Mouse (Mus musculus): Measurements from ENCODE around the gene Tbp. TPM values are rescaled to one million over a fixed set of nuclear protein-coding genes. Genes with fewer than 3 reads are reported as not detected.

The Tbp gene
- polyA plus RNA-seq, 1 experiment from 2014 or later = 82.5 TPM

- WGBS = 22% methylated on average over 1 of the region's 1 CpGs
- no peaks in the 10 kb centered on the region for H3K36me3 ChIP-seq (ENCODE audit: control insufficient read depth, insufficient read depth, low read length)
- no peaks in the 10 kb centered on the region for H3K27me3 ChIP-seq (replicated peaks; ENCODE audit: control insufficient read depth, insufficient read depth, low read length)
- H3K4me2 ChIP-seq (ENCODE audit: low read length) = no peak overlapping the region
- ATAC-seq = no peak
- no peak for DNase-seq (ENCODE audit: low spot score)
- H3K4me1 ChIP-seq (ENCODE audit: control insufficient read depth, insufficient read depth, low read length) = no peaks in the 10 kb centered on the region
- H3K9ac ChIP-seq (ENCODE audit: low read length) = no peak overlapping the region
- no peak overlapping the region for H3K4me3 ChIP-seq (ENCODE audit: low read depth, low read length)
- H3K9me3 ChIP-seq (replicated peaks; ENCODE audit: control insufficient read depth, low read length) = no peaks in the 10 kb centered on the region
- no peak overlapping the region for H3K27ac ChIP-seq (ENCODE audit: low read depth, low read length)
Measured at GRCm38 (mm10) chr17:15549713-15550112, 50.0 kb downstream of the Tbp start.

- DNase-seq (ENCODE audit: low spot score) = no peak
- WGBS = 87% methylated on average over 2 of the region's 2 CpGs
- no peak for ATAC-seq
Measured at GRCm38 (mm10) chr17:15559946-15560345, 60.3 kb downstream of the Tbp start.

GRCm38 (mm10) chr17:15564014-15564927 is 64.6 kb downstream of the Tbp start, which contains the start of gene Prdm9:
Gene Prdm9 (minus strand): TSS chr17:15564354.
- Histone ChIP-seq H3K27me3 (replicated peaks; ENCODE audit: control insufficient read depth, insufficient read depth, low read length) (no peaks in the 10 kb centered on the region), H3K9ac (ENCODE audit: low read length) (peak within 1 kb of the TSS; percentile 80), H3K36me3 (ENCODE audit: control insufficient read depth, insufficient read depth, low read length) (no peaks in the 10 kb centered on the region), H3K9me3 (replicated peaks; ENCODE audit: control insufficient read depth, low read length) (no peaks in the 10 kb centered on the region), H3K4me1 (ENCODE audit: control insufficient read depth, insufficient read depth, low read length) (peaks cover 4% of the 10 kb centered on the region; the same call in 1 of the 2 replicates), H3K4me2 (ENCODE audit: low read length) (peak within 1 kb of the TSS; percentile 88), H3K27ac (ENCODE audit: low read depth, low read length) (peak within 1 kb of the TSS; percentile 92), H3K4me3 (ENCODE audit: low read depth, low read length) (peak within 1 kb of the TSS; percentile 49)
- peak; percentile 99 for ATAC-seq
- DNase-seq (ENCODE audit: low spot score) = peak; percentile 99
- under 1% methylated on average over 43 of the region's 43 CpGs for WGBS

More at GRCm38 (mm10) chr17:15559946-15560345, 60.3 kb downstream of the Tbp start:
- H3K4me1 ChIP-seq (ENCODE audit: control insufficient read depth, insufficient read depth, low read length) = peaks cover 4% of the 10 kb centered on the region; the same call in 1 of the 2 replicates
- H3K9ac ChIP-seq (ENCODE audit: low read length) = no peak overlapping the region
- H3K36me3 ChIP-seq (ENCODE audit: control insufficient read depth, insufficient read depth, low read length) = no peaks in the 10 kb centered on the region
- no peaks in the 10 kb centered on the region for H3K27me3 ChIP-seq (replicated peaks; ENCODE audit: control insufficient read depth, insufficient read depth, low read length)
- H3K9me3 ChIP-seq (replicated peaks; ENCODE audit: control insufficient read depth, low read length) = no peaks in the 10 kb centered on the region
- no peak overlapping the region for H3K4me3 ChIP-seq (ENCODE audit: low read depth, low read length)
- H3K4me2 ChIP-seq (ENCODE audit: low read length) = no peak overlapping the region
- no peak overlapping the region for H3K27ac ChIP-seq (ENCODE audit: low read depth, low read length)

GRCm38 (mm10) chr17:15564928-15565300 is 65.2 kb downstream of the Tbp start:
- H3K4me1 ChIP-seq (ENCODE audit: control insufficient read depth, insufficient read depth, low read length) = peaks cover 4% of the 10 kb centered on the region; the same call in 1 of the 2 replicates
- DNase-seq (ENCODE audit: low spot score) (no peak), ATAC-seq (no peak)
- H3K9ac ChIP-seq (ENCODE audit: low read length) = peak overlapping the region; percentile 80; the same call in 1 of the 2 replicates
- WGBS = 45% methylated on average over 12 of the region's 12 CpGs
- H3K4me3 ChIP-seq (ENCODE audit: low read depth, low read length) = peak overlapping the region; percentile 49
- H3K4me2 ChIP-seq (ENCODE audit: low read length) = peak overlapping the region; percentile 57
- no peaks in the 10 kb centered on the region for H3K36me3 ChIP-seq (ENCODE audit: control insufficient read depth, insufficient read depth, low read length)
- no peak overlapping the region for H3K27ac ChIP-seq (ENCODE audit: low read depth, low read length)
- no peaks in the 10 kb centered on the region for H3K9me3 ChIP-seq (replicated peaks; ENCODE audit: control insufficient read depth, low read length)
- H3K27me3 ChIP-seq (replicated peaks; ENCODE audit: control insufficient read depth, insufficient read depth, low read length) = no peaks in the 10 kb centered on the region

- H3K9me3 ChIP-seq (replicated peaks; ENCODE audit: control insufficient read depth, low read length) = no peaks in the 10 kb centered on the region
- no peak overlapping the region for H3K27ac ChIP-seq (ENCODE audit: low read depth, low read length)
- H3K4me3 ChIP-seq (ENCODE audit: low read depth, low read length) = no peak overlapping the region
- H3K4me1 ChIP-seq (ENCODE audit: control insufficient read depth, insufficient read depth, low read length) = peaks cover 4% of the 10 kb centered on the region; the same call in 1 of the 2 replicates
- H3K27me3 ChIP-seq (replicated peaks; ENCODE audit: control insufficient read depth, insufficient read depth, low read length) = no peaks in the 10 kb centered on the region
- H3K9ac ChIP-seq (ENCODE audit: low read length) = no peak overlapping the region
- ATAC-seq (no peak), DNase-seq (ENCODE audit: low spot score) (no peak)
- H3K36me3 ChIP-seq (ENCODE audit: control insufficient read depth, insufficient read depth, low read length) = no peaks in the 10 kb centered on the region
- no peak overlapping the region for H3K4me2 ChIP-seq (ENCODE audit: low read length)
- 69% methylated on average over 5 of the region's 5 CpGs for WGBS
Measured at GRCm38 (mm10) chr17:15566908-15567307, 67.2 kb downstream of the Tbp start.

GRCm38 (mm10) chr17:15575056-15575455 is 75.4 kb downstream of the Tbp start:
- Histone ChIP-seq H3K4me3 (ENCODE audit: low read depth, low read length) (no peak overlapping the region), H3K36me3 (ENCODE audit: control insufficient read depth, insufficient read depth, low read length) (no peaks in the 10 kb centered on the region), H3K9ac (ENCODE audit: low read length) (no peak overlapping the region), H3K9me3 (replicated peaks; ENCODE audit: control insufficient read depth, low read length) (no peaks in the 10 kb centered on the region), H3K4me1 (ENCODE audit: control insufficient read depth, insufficient read depth, low read length) (no peaks in the 10 kb centered on the region), H3K4me2 (ENCODE audit: low read length) (no peak overlapping the region), H3K27me3 (replicated peaks; ENCODE audit: control insufficient read depth, insufficient read depth, low read length) (no peaks in the 10 kb centered on the region), H3K27ac (ENCODE audit: low read depth, low read length) (no peak overlapping the region)
- 83% methylated on average over 1 of the region's 1 CpGs for WGBS
- DNase-seq (ENCODE audit: low spot score) (no peak), ATAC-seq (no peak)

- H3K4me3 ChIP-seq (ENCODE audit: low read depth, low read length) = peak overlapping the region; percentile 26
- H3K4me2 ChIP-seq (ENCODE audit: low read length) = peak overlapping the region; percentile 49
- no peak overlapping the region for H3K27ac ChIP-seq (ENCODE audit: low read depth, low read length)
- 1% methylated on average over 32 of the region's 32 CpGs for WGBS
- no peak overlapping the region for H3K9ac ChIP-seq (ENCODE audit: low read length)
- DNase-seq (ENCODE audit: low spot score) (peak; percentile 23), ATAC-seq (no peak)
- H3K9me3 ChIP-seq (replicated peaks; ENCODE audit: control insufficient read depth, low read length) = no peaks in the 10 kb centered on the region
- H3K36me3 ChIP-seq (ENCODE audit: control insufficient read depth, insufficient read depth, low read length) = no peaks in the 10 kb centered on the region
- no peaks in the 10 kb centered on the region for H3K27me3 ChIP-seq (replicated peaks; ENCODE audit: control insufficient read depth, insufficient read depth, low read length)
- no peaks in the 10 kb centered on the region for H3K4me1 ChIP-seq (ENCODE audit: control insufficient read depth, insufficient read depth, low read length)
Measured at GRCm38 (mm10) chr17:15577291-15577694, 77.6 kb downstream of the Tbp start.
